Mouse (Mus musculus) heart, adult 2 months (tissue): ENCODE measurements around the gene Apol11a.

Experiments
- CTCF ChIP-seq: fragments of 200-600 bp; IDR thresholded peaks from 2 replicates; pipeline ENCODE4 v1.8.1; 2022; ENCODE audit warnings: antibody characterized with exemption, mild to moderate bottlenecking, moderate library complexity
- EP300 ChIP-seq: fragments of 200-500 bp; IDR thresholded peaks from 2 replicates; pipeline ENCODE4 v1.6.1; 2011; ENCODE audit warnings: low read depth, low read length, control low read depth; ENCODE audit not compliant: insufficient read depth
- POLR2A ChIP-seq: fragments of 200-500 bp; IDR thresholded peaks from 2 replicates; pipeline ENCODE4 v1.6.1; 2011; ENCODE audit warnings: mild to moderate bottlenecking, low read depth, low read length, control low read depth; ENCODE audit not compliant: insufficient read depth

GRCm38 (mm10) chr15:77561792-77562191, 53.7 kb downstream of the Apol11a start, which contains the start of gene 1700025B11Rik:
- TF ChIP-seq CTCF = no peak
- TF ChIP-seq EP300 = no peak
- no peak for TF ChIP-seq POLR2A
